Mouse (Mus musculus): Measurements from ENCODE around the gene Megf6. TPM values are rescaled to one million over a fixed set of nuclear protein-coding genes. Genes with fewer than 3 reads are reported as not detected.
A peak's percentile ranks its signal among the peaks of the same experiment; 100 is the strongest.

Gene Megf6
- polyA plus RNA-seq, 1 experiment, result 0.28 TPM

- H3K4me3 ChIP-seq (ENCODE audit: insufficient read depth, low read depth, low read length), result no peak overlapping the region
Measured at GRCm38 (mm10) chr4:154217711-154218350, 47.3 kb downstream of the Megf6 start.

GRCm38 (mm10) chr4:154222773-154223172 lies 52.2 kb downstream of the Megf6 start:
- Histone ChIP-seq H3K27ac (replicated peaks; ENCODE audit: low read depth, low read length) (no peak overlapping the region), H3K4me1 (ENCODE audit: control insufficient read depth, insufficient read depth, insufficient read length, low read length) (peaks cover 3% of the 10 kb centered on the region; the same call in 1 of the 2 replicates), H3K4me3 (ENCODE audit: insufficient read depth, low read depth, low read length) (no peak overlapping the region)

More at GRCm38 (mm10) chr4:154217711-154218350, 47.3 kb downstream of the Megf6 start:
- Histone ChIP-seq H3K4me1 (ENCODE audit: control insufficient read depth, insufficient read depth, insufficient read length, low read length) (no peaks in the 10 kb centered on the region), H3K27ac (replicated peaks; ENCODE audit: low read depth, low read length) (no peak overlapping the region)

- H3K27ac ChIP-seq (replicated peaks; ENCODE audit: low read depth, low read length), result no peak overlapping the region
- H3K4me3 ChIP-seq (ENCODE audit: insufficient read depth, low read depth, low read length), result no peak overlapping the region
- peaks cover 11% of the 10 kb centered on the region for H3K4me1 ChIP-seq (ENCODE audit: control insufficient read depth, insufficient read depth, insufficient read length, low read length)
Measured at GRCm38 (mm10) chr4:154224267-154224969, 53.9 kb downstream of the Megf6 start.

- Histone ChIP-seq H3K27ac (replicated peaks; ENCODE audit: low read depth, low read length) (no peak overlapping the region), H3K4me1 (ENCODE audit: control insufficient read depth, insufficient read depth, insufficient read length, low read length) (peaks cover 12% of the 10 kb centered on the region), H3K4me3 (ENCODE audit: insufficient read depth, low read depth, low read length) (no peak overlapping the region)
Measured at GRCm38 (mm10) chr4:154224970-154225309, 54.4 kb downstream of the Megf6 start.

GRCm38 (mm10) chr4:154226678-154227077 lies 56.1 kb downstream of the Megf6 start:
- H3K27ac ChIP-seq (replicated peaks; ENCODE audit: low read depth, low read length), result no peak overlapping the region
- no peak overlapping the region for H3K4me3 ChIP-seq (ENCODE audit: insufficient read depth, low read depth, low read length)
- peaks cover 21% of the 10 kb centered on the region for H3K4me1 ChIP-seq (ENCODE audit: control insufficient read depth, insufficient read depth, insufficient read length, low read length)

GRCm38 (mm10) chr4:154228336-154228735 lies 57.8 kb downstream of the Megf6 start:
- no peak overlapping the region for H3K27ac ChIP-seq (replicated peaks; ENCODE audit: low read depth, low read length)
- peaks cover 30% of the 10 kb centered on the region for H3K4me1 ChIP-seq (ENCODE audit: control insufficient read depth, insufficient read depth, insufficient read length, low read length)
- H3K4me3 ChIP-seq (ENCODE audit: insufficient read depth, low read depth, low read length), result no peak overlapping the region

- Histone ChIP-seq H3K4me1 (ENCODE audit: control insufficient read depth, insufficient read depth, insufficient read length, low read length) (peaks cover 30% of the 10 kb centered on the region), H3K27ac (replicated peaks; ENCODE audit: low read depth, low read length) (no peak overlapping the region), H3K4me3 (ENCODE audit: insufficient read depth, low read depth, low read length) (no peak overlapping the region)
Measured at GRCm38 (mm10) chr4:154229569-154229968, 59.0 kb downstream of the Megf6 start.

GRCm38 (mm10) chr4:154231380-154231779 lies 60.9 kb downstream of the Megf6 start:
- Histone ChIP-seq H3K4me3 (ENCODE audit: insufficient read depth, low read depth, low read length) (no peak overlapping the region), H3K27ac (replicated peaks; ENCODE audit: low read depth, low read length) (no peak overlapping the region), H3K4me1 (ENCODE audit: control insufficient read depth, insufficient read depth, insufficient read length, low read length) (peaks cover 30% of the 10 kb centered on the region)

- Histone ChIP-seq H3K4me1 (ENCODE audit: control insufficient read depth, insufficient read depth, insufficient read length, low read length) (peaks cover 30% of the 10 kb centered on the region), H3K27ac (replicated peaks; ENCODE audit: low read depth, low read length) (peak overlapping the region; percentile 72), H3K4me3 (ENCODE audit: insufficient read depth, low read depth, low read length) (no peak overlapping the region; the same call in 1 of the 2 replicates)
Measured at GRCm38 (mm10) chr4:154232295-154232694, 61.8 kb downstream of the Megf6 start.

- no peak overlapping the region for H3K27ac ChIP-seq (replicated peaks; ENCODE audit: low read depth, low read length)
- peaks cover 14% of the 10 kb centered on the region; the same call in 1 of the 2 replicates for H3K4me1 ChIP-seq (ENCODE audit: control insufficient read depth, insufficient read depth, insufficient read length, low read length)
- no peak overlapping the region for H3K4me3 ChIP-seq (ENCODE audit: insufficient read depth, low read depth, low read length)
Measured at GRCm38 (mm10) chr4:154236001-154236400, 65.5 kb downstream of the Megf6 start.

- no peak overlapping the region for H3K27ac ChIP-seq (replicated peaks; ENCODE audit: low read depth, low read length)
- H3K4me1 ChIP-seq (ENCODE audit: control insufficient read depth, insufficient read depth, insufficient read length, low read length), result peaks cover 9% of the 10 kb centered on the region; the same call in 1 of the 2 replicates
- no peak overlapping the region for H3K4me3 ChIP-seq (ENCODE audit: insufficient read depth, low read depth, low read length)
Measured at GRCm38 (mm10) chr4:154236893-154237292, 66.4 kb downstream of the Megf6 start.

GRCm38 (mm10) chr4:154237306-154237705 lies 66.8 kb downstream of the Megf6 start:
- no peak overlapping the region for H3K4me3 ChIP-seq (ENCODE audit: insufficient read depth, low read depth, low read length)
- no peak overlapping the region for H3K27ac ChIP-seq (replicated peaks; ENCODE audit: low read depth, low read length)
- H3K4me1 ChIP-seq (ENCODE audit: control insufficient read depth, insufficient read depth, insufficient read length, low read length), result peaks cover 8% of the 10 kb centered on the region; the same call in 1 of the 2 replicates

GRCm38 (mm10) chr4:154239199-154239598 lies 68.7 kb downstream of the Megf6 start:
- Histone ChIP-seq H3K4me3 (ENCODE audit: insufficient read depth, low read depth, low read length) (no peak overlapping the region), H3K27ac (replicated peaks; ENCODE audit: low read depth, low read length) (no peak overlapping the region), H3K4me1 (ENCODE audit: control insufficient read depth, insufficient read depth, insufficient read length, low read length) (no peaks in the 10 kb centered on the region)

GRCm38 (mm10) chr4:154240608-154241007 lies 70.1 kb downstream of the Megf6 start:
- H3K4me1 ChIP-seq (ENCODE audit: control insufficient read depth, insufficient read depth, insufficient read length, low read length), result no peaks in the 10 kb centered on the region; the same call in 1 of the 2 replicates
- no peak overlapping the region for H3K4me3 ChIP-seq (ENCODE audit: insufficient read depth, low read depth, low read length)
- H3K27ac ChIP-seq (replicated peaks; ENCODE audit: low read depth, low read length), result no peak overlapping the region

GRCm38 (mm10) chr4:154245342-154245741 lies 74.8 kb downstream of the Megf6 start:
- no peak overlapping the region for H3K4me3 ChIP-seq (ENCODE audit: insufficient read depth, low read depth, low read length)
- H3K4me1 ChIP-seq (ENCODE audit: control insufficient read depth, insufficient read depth, insufficient read length, low read length), result no peaks in the 10 kb centered on the region; the same call in 1 of the 2 replicates
- H3K27ac ChIP-seq (replicated peaks; ENCODE audit: low read depth, low read length), result no peak overlapping the region
